Mouse (Mus musculus): ENCODE results near the gene Rab31. TPM values are rescaled to one million over a fixed set of nuclear protein-coding genes. Genes with fewer than 3 reads are reported as not detected.
A peak's percentile ranks its signal among the peaks of the same experiment; 100 is the strongest.

Gene Rab31
- total RNA-seq, 2 experiments from 2014 or later, result 38.2 to 40.8 TPM

DNA sequence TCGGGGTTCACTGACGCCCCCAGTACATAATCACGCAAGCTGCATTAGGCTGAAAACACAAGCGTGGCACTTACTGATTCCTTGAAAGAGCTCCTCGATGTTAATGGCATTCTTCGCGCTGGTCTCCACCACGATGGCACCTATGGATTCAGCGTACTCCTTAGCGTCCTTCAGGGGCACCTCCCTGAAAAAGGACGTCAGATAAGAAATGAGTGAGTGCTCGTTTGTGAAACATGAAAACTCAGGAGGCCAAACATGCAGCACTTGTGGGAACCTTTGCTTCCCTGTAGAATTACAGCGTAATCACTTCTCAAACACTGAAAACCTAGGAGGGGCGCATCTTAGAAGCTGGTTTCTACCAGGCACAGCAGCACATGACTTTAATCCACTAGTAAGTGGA is 104.8 kb downstream of the Rab31 start:
- DNase-seq (ENCODE audit: low spot score in 2 of 2), result no peak

GRCm38 (mm10) chr17:65666388-65667161 is 106.0 kb downstream of the Rab31 start:
- DNase-seq (ENCODE audit: low spot score in 2 of 2), result no peak

- DNase-seq (ENCODE audit: low spot score in 2 of 2), result no peak
Observed at GRCm38 (mm10) chr17:65665786-65666387, 106.7 kb downstream of the Rab31 start.

GRCm38 (mm10) chr17:65663329-65664078 is 109.0 kb downstream of the Rab31 start:
- no peak for DNase-seq (ENCODE audit: low spot score in 2 of 2)

- no peak for DNase-seq (ENCODE audit: low spot score in 2 of 2)
Observed at GRCm38 (mm10) chr17:65662662-65663061, 109.9 kb downstream of the Rab31 start.

- DNase-seq (ENCODE audit: low spot score in 2 of 2), result no peak
Observed at GRCm38 (mm10) chr17:65658416-65658815, 114.1 kb downstream of the Rab31 start.

DNA sequence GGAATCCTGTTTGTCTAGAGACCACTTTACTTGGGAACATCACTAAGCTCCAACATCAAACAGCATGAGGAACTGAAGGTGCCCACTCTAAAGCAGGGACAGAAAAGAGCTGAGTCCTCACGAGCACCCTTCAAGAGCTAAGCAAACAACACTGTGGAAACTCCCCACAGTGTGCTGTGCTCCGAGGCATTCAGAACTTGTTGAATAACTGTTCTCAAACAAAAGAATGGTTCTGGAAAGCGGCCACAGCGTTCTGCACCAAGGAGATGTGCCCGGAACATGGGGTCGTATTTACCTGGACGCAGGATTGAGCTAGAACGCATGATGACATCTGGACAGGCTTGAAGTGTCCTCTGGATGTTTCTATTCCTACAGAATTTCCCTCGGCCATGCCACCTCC is 114.6 kb downstream of the Rab31 start:
- DNase-seq (ENCODE audit: low spot score in 2 of 2), result no peak

- no peak for DNase-seq (ENCODE audit: low spot score in 2 of 2)
Observed at GRCm38 (mm10) chr17:65656731-65657130, 115.8 kb downstream of the Rab31 start.

DNA sequence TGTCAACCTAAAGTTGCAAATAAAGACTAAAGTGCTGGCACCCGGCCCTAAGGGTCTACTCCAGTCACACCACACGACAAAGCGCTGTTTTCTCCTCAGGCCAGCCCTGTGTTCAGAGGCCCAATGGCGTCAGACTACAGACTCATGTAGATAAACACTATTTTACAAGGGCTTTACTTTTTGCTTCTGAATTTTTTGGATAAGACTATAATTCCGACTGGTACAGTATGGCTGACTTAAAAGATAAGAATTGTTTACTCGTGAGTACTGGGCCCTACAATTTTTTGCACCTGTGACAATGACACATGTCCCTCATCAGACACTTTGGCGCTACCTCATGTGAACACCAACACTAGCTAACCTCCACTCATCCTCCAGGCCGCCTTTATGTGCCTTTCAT is 116.5 kb downstream of the Rab31 start:
- no peak for DNase-seq (ENCODE audit: low spot score in 2 of 2)

GRCm38 (mm10) chr17:65655608-65656007 is 116.9 kb downstream of the Rab31 start:
- DNase-seq (ENCODE audit: low spot score in 2 of 2), result no peak

DNA sequence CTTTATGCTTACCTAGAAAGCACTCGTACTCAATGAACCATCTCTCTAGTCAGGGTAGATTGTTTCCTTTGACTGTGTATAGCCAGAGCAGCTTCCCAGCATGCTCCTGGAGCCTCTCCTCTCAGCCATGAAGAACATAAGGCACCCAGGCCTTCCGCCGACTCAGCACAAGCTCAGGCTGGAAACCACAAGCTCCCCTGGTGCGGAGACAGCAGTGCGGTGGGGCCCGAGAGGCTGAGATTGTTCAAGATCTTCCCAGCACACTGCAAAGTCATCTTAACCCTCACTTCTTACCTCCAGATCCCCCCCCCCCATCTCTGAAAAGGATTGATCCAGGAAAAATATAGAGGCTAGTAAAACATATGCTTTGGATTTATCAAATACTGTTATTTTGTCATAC is 122.0 kb downstream of the Rab31 start:
- DNase-seq (ENCODE audit: low spot score in 2 of 2), result no peak

DNA sequence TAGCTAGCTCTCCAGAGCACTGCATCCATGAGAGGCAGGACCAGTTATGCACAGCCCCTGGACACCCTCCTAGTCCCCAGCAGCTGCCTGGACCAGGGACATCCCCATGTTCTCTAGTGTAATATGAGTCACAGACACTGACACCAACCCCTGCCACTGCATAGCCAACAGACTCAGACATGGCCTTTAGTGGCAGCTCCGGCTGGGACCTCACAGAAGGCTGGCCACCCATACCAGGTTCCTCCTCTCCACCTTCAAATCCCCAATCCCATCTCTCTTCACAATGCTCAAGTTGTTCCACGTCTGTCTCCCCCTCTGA is 123.4 kb downstream of the Rab31 start:
- DNase-seq (ENCODE audit: low spot score in 2 of 2), result no peak

GRCm38 (mm10) chr17:65648371-65649174 is 124.0 kb downstream of the Rab31 start:
- DNase-seq (ENCODE audit: low spot score in 2 of 2), result no peak

- DNase-seq (ENCODE audit: low spot score in 2 of 2), result no peak
Observed at GRCm38 (mm10) chr17:65647961-65648360, 124.6 kb downstream of the Rab31 start.

GRCm38 (mm10) chr17:65647226-65647625 is 125.3 kb downstream of the Rab31 start:
- DNase-seq (ENCODE audit: low spot score in 2 of 2), result no peak

DNA sequence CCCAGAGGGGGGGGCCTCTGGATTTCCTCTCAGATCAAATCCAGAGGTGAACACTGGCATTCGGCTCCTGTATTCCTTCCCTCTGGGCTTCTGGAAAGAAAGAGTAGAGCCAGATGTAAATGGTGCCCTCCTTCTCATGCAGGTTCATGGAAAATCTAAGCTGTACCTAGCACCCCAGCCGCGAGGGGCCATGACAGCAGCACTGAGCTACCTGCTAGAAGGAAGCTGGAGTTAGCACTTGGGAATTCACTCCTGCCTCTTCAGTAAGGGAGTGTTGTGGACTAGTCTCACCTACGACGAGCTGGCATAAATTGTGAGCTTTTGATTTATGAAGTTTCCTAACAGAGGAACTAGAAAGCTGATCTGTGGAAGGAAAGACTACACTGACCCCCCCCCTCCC is 129.0 kb downstream of the Rab31 start:
- no peak for DNase-seq (ENCODE audit: low spot score in 2 of 2)

DNA sequence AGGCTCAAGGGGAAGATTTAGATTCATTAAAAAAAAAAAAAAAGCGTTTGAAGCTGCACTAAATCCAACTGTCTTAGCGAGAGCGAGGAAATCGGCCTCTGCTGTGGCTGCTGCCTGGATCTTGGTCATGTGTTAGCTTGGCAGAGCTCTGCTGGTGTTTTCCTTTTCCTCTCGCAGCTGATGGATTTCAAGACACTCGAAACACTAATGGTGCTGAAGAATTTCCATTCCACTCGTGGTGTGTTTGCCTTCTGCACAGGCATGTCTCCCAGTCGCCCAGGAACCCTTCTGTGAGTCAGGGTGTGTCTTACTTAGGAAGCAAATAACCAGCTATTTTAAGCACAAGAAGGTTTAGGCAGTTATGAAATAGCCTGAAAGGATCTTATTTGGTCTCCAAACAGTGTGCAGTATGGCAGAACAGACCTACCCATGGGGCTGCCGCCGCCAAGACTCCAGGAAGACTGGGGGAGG is 129.5 kb downstream of the Rab31 start:
- DNase-seq (ENCODE audit: low spot score in 2 of 2), result peak in 1 of 2 experiments; percentile 16

DNA sequence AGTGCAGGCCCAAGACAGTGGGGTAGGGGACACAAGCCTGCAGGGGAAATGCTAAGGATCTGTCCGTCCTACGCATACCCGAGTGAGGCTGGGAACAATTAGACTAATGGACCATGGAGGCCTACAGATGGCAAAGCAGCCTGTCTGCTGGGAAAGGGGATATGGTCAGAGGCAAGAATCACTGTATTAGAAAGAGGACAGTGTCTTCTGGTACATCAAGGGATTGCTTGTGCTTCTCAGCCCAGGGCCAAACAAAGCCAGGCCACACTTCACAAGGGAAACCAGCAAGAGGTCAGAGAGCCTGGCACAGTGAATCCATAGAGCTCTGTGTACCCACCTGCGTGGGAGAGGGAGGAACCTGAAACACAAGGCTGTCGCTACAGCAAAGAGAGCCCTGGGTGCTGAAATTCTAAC is 130.0 kb downstream of the Rab31 start:
- DNase-seq (ENCODE audit: low spot score in 2 of 2), result no peak

GRCm38 (mm10) chr17:65641734-65642218 is 130.8 kb downstream of the Rab31 start, which contains the start of gene Txndc2:
Gene Txndc2 (minus strand): TSS chr17:65642168.
- DNase-seq (ENCODE audit: low spot score in 2 of 2), result no peak

GRCm38 (mm10) chr17:65639144-65639543 is 133.4 kb downstream of the Rab31 start:
- no peak for DNase-seq (ENCODE audit: low spot score in 2 of 2)

- no peak for DNase-seq (ENCODE audit: low spot score in 2 of 2)
Observed at GRCm38 (mm10) chr17:65635715-65636360, 136.7 kb downstream of the Rab31 start.

Data from gastrocnemius, postnatal 4 days (tissue).